Mouse (Mus musculus) naive thymus-derived CD4-positive, alpha-beta T cell, adult 2 months (primary cell): ENCODE data around the gene Fam174a.
A peak's percentile ranks its signal among the peaks of the same experiment; 100 is the strongest.

ENCODE experiments used
- DNase-seq: peaks from one replicate; pipeline ENCODE4 v3.0.0-alpha.2; 2011; ENCODE audit warnings: low read depth

Gene Fam174a

DNA sequence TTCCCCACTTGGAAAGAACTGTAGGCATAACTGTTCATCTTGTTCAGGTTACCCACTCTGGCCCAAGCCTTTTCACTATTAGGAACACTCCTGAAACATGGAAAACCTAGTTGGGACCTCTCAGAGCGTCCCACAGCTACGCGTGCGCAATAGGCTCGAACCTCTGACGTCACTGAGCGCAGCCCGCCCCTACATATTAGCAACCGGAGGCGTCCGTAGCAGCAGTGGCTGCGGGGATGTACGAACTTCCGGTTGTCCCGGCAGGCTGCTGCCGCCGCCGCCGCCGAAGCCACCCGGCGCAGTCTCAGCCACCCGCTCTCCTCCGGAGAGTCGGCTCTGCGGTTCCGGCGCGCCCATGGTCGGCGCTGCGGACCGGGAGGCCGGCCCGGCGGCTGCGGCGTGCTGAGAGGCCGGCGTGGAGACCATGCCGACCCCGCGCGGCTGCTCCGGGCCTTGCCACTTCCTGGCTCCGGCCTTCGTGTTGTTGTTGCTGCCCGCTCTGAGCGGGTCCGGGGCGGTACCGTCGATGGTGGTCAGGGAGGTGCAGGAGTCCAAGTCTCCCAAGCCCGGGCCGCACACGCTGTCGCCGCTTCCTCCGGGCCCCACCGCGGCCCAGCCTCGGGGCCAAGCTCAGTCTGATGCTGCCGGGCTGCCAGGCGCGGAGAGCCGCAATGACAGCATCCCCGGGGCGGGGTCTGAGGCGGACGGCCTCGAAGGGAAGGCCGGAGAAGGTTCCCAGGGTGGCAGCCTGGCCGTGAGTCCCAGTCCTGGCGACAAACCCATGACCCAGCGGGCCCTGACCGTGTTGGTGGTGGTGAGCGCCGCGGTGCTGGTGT is at the start of gene Fam174a:
TSS of gene Fam174a (plus strand) at position 231 of the 836 bp plus-strand sequence.
- peak; percentile 94 for DNase-seq

DNA sequence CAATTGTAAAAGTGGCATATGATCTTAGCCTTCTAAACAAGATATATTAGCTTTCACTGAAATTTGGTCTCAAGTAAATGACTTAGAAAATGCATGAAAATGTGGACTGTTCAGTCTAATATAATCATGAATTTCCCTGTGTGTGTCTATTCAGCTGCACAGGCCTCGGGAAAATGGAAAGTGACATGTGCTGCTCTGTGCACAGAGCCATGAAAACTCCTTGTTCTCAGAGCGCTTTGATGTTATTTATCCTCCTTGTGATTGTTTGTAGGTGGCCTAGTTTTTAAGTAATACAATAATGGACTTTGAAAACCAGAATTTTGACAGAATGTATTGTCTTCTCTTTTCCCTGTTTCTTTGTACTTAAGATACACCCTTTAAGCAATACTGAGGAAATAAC is 49.6 kb upstream of the Fam174a start:
- no peak for DNase-seq

DNA sequence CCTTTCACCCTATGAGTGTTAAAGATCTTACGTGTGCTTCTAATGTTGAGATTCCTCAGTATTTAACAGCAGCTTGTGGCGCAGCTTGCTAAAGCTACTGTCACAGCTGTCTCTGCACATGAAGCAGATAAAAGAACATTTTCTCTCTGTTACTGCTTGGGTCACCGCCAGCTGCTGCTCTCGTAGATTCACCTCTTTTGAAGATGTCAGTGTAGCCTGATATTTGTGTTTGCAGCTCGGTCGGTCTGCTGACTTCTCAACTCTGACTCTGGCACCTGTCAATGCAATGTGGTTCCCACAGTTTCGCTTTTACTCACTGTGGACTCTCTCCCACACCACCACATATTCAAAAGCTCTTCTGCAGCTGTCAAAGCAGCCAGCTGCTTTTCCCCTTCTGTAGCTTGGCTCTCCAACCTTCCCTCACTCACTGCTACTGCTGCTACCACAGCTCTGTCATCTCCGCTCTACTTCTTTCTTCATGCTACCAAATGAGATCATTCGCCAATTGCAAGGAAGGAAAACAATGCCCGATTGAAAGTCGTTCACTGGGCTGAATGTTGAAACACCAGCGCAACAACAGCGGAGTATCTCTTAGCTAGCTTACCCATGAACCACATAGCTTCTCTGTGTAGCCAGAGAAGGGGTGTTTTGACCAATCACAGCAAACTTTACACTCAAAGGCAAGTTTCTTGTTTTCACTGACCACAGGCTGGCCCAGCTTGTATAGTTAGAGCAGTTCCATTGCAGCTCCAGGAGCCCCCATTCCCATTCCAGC is 45.3 kb upstream of the Fam174a start:
- peak; percentile 47 for DNase-seq

DNA sequence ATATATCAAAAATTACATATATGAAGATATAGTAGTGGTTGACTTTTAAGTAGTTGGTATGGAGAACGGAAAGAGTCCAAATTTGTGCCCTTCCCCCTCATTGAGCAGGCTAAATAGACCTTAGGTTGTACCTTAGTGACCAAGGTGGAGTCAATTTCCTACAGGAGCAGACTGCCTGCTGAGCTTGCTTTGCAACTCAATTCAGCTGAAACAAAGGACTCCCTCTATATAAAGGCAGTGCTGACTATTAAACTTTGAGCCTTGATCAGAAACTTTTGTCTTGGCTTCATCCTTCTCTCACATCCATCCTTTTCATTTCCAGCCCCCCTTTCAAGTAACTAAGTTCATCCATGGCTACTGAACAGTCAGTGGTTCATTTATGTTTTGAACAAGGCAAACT is 40.1 kb upstream of the Fam174a start:
- no peak for DNase-seq

DNA sequence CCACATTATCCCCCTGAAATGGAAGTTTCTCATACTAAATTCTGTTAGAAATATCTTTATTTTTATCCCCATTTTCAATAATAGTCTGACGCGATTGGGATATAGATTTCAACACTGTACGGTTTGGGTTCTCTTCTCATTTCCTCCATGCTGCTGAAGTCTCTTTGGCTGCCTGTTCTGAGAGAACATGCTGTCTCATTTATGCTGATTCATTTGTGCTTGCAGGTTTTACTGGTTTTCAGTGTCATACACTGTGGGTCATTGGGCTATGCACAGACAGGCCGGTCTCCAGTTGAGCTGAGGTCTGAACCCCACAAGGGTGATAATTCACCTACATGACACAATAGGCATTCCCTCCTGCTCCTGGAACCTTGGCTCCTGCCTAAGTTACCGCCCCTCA is 5.1 kb upstream of the Fam174a start:
- no peak for DNase-seq

DNA sequence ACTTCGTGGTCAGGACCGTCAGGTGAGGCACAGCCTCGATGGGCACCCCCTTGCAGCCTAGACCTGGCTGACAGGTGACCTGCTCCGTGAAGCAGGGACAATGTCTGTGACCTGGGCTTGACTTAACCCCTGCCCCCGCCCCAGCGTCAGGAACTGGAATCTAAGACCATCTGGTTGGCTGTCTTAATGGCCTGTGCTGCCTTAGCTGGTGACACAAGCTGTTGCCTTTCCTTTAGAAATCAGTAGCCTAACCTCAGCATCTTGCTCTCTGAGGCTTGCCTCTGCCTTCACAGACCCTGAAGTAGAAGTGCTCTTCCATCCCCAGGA is 769 bp downstream of the Fam174a start:
- DNase-seq = no peak

DNA sequence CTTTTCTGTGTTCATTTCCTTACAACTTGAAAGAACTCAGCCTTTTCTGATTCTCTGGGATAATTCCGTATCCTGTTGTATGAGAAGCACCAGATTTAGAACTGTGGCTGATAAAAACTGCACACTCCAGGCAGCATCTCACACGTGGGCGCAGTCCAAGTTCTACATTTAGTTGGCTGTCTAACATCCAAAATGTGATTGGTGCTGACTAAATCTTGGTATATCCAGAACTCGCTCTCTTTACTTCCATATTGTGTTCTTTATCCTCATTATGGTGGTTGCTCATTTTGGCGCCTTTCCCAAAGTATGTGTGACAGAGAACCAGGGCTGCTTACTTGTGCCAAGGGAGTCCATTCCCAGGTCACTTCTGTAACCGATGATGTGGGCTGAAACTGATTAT is 2.6 kb downstream of the Fam174a start:
- no peak for DNase-seq

DNA sequence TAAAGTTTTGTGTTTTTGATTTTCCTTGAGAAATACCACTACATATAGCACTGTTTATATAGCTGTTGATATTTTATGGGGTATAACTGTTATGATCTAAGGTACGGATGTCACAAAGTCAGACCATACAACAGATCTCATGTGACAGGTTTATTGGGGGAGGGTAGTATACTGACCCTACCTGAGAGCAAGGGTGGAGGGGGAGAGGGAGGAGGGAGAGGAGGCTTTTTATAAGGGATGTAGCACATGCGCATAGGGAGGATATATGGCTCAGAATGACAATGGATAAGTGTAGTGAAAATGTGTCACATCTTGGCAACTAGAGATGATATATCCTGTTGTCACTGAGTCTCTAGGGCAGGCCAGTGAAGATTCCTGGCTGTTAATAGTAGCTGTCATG is 8.8 kb downstream of the Fam174a start:
- no peak for DNase-seq

DNA sequence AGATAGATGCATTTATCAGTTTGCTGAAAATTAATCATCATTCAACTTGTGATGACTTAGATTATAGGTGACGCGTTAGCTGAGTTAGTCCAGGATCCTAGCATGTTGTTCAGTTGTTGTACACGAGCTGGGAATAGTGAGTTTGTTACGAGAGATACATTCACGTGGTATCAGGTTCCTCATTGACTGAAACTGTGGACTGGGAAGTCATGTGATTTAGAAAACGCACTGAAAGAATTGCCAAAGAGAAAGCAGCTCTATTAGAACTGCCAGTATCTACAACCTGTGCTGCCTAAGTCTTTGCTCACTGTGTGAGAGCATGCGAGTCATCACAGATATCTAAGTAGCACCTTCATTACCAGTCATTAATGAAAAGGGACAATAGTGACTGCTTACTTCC is 9.6 kb downstream of the Fam174a start:
- no peak for DNase-seq

DNA sequence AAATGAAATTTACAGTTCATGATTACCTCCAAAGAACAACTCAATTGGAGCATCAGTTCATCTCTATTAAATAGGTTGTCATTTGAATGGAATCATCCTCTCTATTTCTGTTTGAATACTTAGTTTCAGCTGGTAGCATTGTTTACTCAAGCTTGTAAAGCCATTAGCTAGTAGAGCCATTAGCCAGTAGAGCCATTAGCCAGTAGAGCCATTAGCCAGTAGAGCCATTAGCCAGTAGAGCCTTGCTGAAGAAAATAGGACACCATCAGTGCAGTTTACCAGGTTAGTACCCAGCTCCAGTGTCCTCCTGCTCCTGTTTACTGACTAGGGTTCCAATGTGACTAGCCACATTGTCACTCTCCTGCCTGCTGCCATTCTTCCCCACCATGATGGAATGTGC is 13.4 kb downstream of the Fam174a start:
- DNase-seq = no peak

DNA sequence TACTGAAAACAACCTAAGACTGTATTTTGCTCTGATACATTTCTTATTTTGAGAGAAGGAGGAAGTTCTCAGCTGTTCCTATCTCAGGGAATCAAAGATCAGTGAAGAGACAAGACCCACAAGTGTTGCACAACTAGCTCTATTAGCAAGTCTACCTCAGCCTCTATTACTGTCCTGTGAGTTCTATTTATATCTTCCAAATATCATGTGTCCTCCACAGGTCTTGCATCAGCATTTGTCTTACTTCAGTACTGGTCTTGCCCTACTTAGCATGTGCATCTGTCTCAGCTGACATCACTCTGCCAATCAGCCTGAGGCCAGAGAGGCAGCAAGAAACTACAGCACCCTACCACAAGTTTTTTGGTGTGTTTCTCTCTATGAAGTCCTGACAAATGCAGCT is 26.2 kb downstream of the Fam174a start:
- DNase-seq = no peak

DNA sequence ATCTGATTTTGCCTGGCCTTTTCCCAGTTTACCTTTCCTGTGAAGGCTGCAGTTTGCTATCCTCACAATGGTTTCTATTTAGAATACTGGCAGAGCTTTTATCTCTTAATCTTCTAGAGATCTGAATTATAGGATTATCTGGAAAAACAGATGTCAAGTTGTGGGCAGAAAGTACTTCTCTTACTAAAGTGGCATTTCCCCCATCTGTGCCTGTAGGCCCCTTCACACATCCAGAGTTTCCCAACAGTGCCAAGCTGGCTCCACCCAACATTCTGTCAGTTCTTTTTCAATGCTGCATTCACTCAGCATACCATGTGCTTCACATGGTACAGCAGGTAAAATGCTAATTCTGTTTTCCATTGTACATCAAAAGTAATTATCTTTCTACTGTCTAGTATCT is 28.8 kb downstream of the Fam174a start:
- DNase-seq = no peak

DNA sequence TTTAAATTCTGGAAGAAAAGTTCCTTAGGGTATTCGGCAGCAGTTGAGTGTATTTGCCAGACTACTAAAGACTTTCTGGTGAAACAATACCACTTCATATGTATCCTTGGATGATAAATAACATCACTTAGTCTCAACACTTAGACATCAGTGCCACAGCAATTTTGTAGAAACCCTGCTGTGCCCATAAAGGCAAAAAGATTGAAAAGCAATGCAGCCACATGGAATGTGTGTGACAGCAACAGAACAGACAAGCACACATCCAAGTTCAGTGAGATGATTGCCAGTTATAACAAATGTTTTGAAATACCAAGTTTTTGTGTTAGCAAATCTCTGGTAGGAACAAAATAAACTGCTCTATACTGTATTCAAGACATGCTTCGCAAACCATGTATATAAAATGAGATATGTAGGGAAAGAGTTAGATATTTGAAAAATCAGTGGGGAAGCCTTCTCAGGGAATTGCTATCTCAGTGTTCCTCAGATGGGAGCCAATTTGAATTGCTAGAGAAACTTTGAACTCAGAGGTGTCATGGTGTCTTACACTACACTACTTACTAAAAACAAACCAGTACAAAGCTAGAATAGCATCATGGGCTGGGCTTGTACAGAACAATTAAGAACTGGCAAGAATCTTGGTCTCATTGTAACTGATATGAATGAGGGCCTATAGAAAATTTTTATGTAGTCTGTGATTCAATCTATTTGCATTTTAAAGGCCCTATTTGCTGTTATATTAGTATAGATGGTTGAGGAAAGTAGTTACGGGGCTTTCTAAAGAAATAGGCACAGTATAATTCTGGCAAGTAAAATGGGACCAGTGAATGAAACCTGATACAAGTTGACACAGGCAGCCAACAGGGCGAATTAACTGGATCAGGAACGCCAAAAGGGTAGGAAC is 30.4 kb downstream of the Fam174a start:
- DNase-seq = no peak

DNA sequence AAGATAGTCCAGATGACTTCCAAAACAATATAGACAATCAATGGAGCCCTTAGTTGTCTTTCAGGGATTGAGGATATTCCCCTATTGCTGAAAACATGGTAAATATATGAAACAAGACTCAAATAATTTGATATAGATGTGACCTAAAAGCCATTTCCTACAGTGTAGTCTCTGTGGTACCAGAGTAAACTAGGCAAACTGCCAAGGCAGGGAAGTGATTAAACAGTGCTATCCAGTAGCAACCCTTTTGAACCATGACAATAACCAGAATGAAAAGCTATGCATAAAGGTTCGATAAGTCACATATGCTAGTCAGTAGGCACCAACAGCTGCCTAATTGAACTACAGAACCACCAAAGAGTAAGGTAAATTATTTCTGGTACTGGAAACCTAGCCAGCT is 40.7 kb downstream of the Fam174a start:
- no peak for DNase-seq

DNA sequence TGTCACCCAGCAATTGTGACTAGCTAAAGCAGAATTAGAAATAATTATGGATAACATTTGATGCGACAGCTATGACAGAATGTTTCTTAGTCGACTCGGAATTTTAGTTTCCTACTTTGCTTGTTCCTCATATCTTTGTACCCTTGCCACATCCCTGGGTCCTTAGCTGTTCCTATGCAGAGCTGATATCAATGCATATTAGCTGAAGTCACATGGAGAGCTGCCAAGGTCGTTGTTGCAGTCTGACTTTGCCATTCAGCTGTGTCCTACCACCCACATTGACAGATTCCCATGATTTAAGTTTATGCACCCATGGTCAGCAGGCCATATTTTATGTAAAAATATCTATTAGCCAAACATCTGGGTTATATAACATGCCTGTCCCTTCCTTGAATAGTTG is 43.5 kb downstream of the Fam174a start:
- no peak for DNase-seq

DNA sequence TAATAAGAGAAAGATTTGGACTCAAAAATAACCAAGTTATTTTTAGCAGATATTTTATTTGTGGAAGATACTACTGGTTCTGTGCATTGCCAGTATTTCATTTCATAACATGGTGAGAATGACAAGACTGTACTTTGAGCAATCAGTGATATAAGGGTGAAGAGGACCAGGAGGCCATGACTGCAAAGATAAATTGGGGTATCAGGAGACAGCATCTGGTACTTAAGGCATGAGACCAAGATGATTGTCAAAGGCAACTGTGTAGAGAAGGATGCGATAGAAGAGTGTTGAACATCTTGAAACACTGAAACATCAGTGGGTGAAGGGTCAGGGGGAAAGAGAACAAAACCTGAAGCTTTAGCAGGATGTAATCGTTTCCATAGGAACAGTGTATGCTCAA is 50.3 kb downstream of the Fam174a start:
- no peak for DNase-seq

DNA sequence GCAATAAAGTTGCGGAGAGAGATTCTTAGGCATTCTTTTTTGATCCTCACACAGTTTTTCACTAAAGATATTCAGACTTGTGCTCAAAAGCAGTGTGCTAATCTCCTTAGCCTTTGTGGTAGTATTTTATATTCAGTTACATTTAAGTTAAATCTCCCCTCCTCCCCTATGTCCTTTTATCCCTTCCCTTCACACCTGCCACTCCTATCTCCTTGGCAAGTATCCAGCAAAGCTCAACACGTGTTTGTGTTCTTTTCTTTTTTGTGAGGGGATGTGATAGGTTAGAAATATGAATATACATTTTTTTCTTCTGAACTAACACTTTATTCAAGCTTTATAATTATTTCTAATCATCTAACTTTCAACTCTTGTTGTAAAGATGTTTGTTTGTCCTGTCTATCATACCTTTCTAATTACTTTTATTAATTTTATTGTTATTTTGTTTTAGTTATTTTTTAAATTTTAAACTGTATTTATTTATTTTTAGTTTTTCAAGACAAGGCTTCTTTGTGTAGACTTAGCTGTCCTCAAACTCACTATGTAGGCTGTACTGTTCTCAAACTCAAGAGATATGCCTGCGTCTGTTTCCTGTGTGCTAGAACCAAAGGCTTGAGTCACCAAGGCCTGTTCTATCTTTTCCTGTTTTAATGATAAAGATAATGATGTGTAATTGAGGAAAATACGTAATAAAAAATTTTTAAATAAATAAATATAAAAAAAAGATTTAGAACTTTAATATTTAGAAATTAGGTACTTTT is 53.4 kb downstream of the Fam174a start:
- DNase-seq = no peak

DNA sequence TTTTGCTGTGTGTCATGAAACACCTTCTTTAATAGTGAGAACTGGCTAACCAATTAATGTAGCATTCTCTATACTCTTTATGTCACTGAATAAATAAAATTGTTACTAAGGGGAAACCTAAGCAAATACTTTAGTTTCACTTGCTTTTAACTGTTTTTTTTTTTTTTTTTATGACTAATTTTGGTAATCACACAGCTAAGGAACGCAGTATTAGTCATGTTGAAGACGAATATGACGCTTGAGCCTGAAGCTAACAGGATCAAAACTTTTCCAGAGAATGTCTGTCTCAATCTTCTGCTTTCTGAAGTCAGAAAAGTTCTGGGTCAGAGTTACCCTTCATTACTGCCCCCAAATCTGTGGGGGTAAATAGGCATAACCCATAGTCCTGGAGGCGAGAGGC is 54.3 kb downstream of the Fam174a start:
- DNase-seq = no peak

DNA sequence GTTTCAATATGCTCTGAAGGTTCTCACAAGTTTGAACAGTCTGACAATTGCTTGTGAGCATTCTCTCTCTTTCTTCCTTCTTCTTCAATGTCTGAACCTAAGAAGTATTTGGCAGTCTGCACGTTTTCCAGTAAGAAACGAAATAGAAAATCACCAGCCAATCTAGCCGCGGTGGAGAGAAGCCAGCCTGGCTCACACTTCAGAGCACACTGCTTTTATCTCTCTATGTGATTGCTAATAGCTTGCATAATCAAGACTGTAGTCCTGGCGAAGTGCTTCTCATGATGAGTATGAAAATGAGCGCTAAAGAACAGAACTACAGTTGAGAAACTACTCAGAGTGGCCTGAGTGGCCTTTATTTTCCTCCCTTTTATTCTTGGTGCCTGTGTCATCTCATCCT is 62.0 kb downstream of the Fam174a start:
- no peak for DNase-seq

DNA sequence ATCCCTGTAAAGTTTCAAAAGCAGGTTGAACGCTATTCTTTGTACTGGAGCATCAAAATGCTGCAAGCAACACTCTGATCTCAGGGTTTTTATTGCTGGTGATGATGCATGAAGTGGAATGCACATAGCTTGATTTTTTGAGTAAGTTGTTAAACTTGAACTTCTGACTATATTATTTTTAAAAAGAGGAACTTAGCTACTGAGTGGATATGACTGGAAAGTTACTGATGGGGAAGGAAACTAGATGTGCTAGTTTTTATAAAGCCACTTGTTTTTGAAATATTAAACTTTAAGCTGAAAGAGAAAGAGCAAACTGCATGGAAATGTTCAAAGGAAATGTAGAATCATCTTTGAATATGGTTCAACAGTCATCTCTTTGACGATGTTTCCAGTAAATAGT is 67.6 kb downstream of the Fam174a start:
- no peak for DNase-seq
